Mouse (Mus musculus): ENCODE measurements around the gene Hoxb5. TPM values are rescaled to one million over a fixed set of nuclear protein-coding genes. Genes with fewer than 3 reads are reported as not detected.

The Hoxb5 gene
- total RNA-seq, 2 experiments from 2014 or later = 0.52 to 0.61 TPM

GRCm38 (mm10) chr11:96298895-96299667 is 4.1 kb upstream of the Hoxb5 start:
- intact Hi-C loops (cut with DNase I) = no loop called here
- DNase-seq = no peak

GRCm38 (mm10) chr11:96299781-96300180 is 3.4 kb upstream of the Hoxb5 start:
- intact Hi-C loops (cut with DNase I) = loop anchor here (5.0 kb wide), 2 partner anchors 113 to 238 kb away; no protein-coding TSS in a partner anchor
- DNase-seq = no peak

GRCm38 (mm10) chr11:96300354-96301063 is 2.6 kb upstream of the Hoxb5 start:
- DNase-seq = no peak
- intact Hi-C loops (cut with DNase I) = loop anchor here (5.0 kb wide), 2 partner anchors 112 to 237 kb away; no protein-coding TSS in a partner anchor

GRCm38 (mm10) chr11:96301064-96301431 is 2.1 kb upstream of the Hoxb5 start:
- intact Hi-C loops (cut with DNase I) = loop anchor here (5.0 kb wide), 2 partner anchors 111 to 236 kb away; no protein-coding TSS in a partner anchor

GRCm38 (mm10) chr11:96301837-96302236 is 1.3 kb upstream of the Hoxb5 start:
- no peak for DNase-seq
- intact Hi-C loops (cut with DNase I) = loop anchor here (5.0 kb wide), 2 partner anchors 110 to 235 kb away; no protein-coding TSS in a partner anchor

More at GRCm38 (mm10) chr11:96301064-96301431, 2.1 kb upstream of the Hoxb5 start:
- no peak for DNase-seq

GRCm38 (mm10) chr11:96302381-96303150 is 570 bp upstream of the Hoxb5 start:
- intact Hi-C loops (cut with DNase I) = loop anchor here (5.0 kb wide), 2 partner anchors 110 to 235 kb away; no protein-coding TSS in a partner anchor
- no peak for DNase-seq

- DNase-seq = no peak
- intact Hi-C loops (cut with DNase I) = loop anchor here (5.0 kb wide), 2 partner anchors 108 to 233 kb away; no protein-coding TSS in a partner anchor
Observed at GRCm38 (mm10) chr11:96304381-96305195, 1.5 kb downstream of the Hoxb5 start.

GRCm38 (mm10) chr11:96305505-96306182 is 2.5 kb downstream of the Hoxb5 start:
- no peak for DNase-seq
- intact Hi-C loops (cut with DNase I) = no loop called here

- intact Hi-C loops (cut with DNase I) = no loop called here
- no peak for DNase-seq
Observed at GRCm38 (mm10) chr11:96306183-96306907, 3.2 kb downstream of the Hoxb5 start.

- DNase-seq = no peak
- intact Hi-C loops (cut with DNase I) = no loop called here
Observed at GRCm38 (mm10) chr11:96306908-96307269, 3.8 kb downstream of the Hoxb5 start.

- no peak for DNase-seq
- intact Hi-C loops (cut with DNase I) = no loop called here
Observed at GRCm38 (mm10) chr11:96308763-96309162, 5.6 kb downstream of the Hoxb5 start.

GRCm38 (mm10) chr11:96309288-96309687 is 6.2 kb downstream of the Hoxb5 start:
- no peak for DNase-seq
- intact Hi-C loops (cut with DNase I) = no loop called here

GRCm38 (mm10) chr11:96310183-96310938 is 7.2 kb downstream of the Hoxb5 start:
- DNase-seq = no peak
- intact Hi-C loops (cut with DNase I) = no loop called here

GRCm38 (mm10) chr11:96311097-96311496 is 8.0 kb downstream of the Hoxb5 start:
- DNase-seq = no peak
- intact Hi-C loops (cut with DNase I) = no loop called here

GRCm38 (mm10) chr11:96311520-96312417 is 8.6 kb downstream of the Hoxb5 start:
- intact Hi-C loops (cut with DNase I) = no loop called here
- no peak for DNase-seq

GRCm38 (mm10) chr11:96313134-96313533 is 10.0 kb downstream of the Hoxb5 start:
- intact Hi-C loops (cut with DNase I) = no loop called here
- DNase-seq = no peak
